In the genomic region with DNA sequence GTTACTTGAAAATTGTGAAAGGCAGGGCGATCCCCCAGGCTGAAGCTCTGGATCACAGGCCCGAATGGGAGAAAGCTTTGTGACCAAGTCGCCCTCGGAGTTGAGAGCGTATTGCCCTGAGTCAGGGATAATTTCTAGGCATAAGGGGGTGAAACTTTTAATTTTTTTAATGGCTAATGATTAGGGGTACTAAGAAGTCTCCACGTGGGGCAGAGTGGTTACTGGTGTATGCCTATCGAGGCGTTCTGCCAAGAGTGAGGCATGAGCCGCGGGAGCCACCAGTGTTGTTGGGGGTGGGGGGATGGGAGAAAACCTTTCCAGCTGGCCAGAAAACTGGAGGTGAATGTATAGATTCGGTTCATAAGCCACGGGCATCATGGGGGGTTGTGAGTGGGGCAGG, we compare ENCODE assay signal across 8 mouse cellular contexts. TPM values are rescaled to one million over a fixed set of nuclear protein-coding genes. Genes with fewer than 3 reads are reported as not detected.
DNase-seq lines count a peak whose midpoint lies in the region; ATAC-seq and TF ChIP-seq lines count a peak whose summit lies in the region.

No protein-coding gene starts in this region.

- peak overlapping the region; percentile 37 for H3K27ac ChIP-seq in heart, embryonic 11.5 days (ENCODE audit: low read depth, low read length)
- no peak overlapping the region; the same call in 1 of the 2 replicates for H3K27ac ChIP-seq in ES-E14 (ENCODE audit: insufficient read depth, low read depth, low read length, poor library complexity, severe bottlenecking)
- H3K27ac ChIP-seq in limb, embryonic 10.5 days = peak overlapping the region; percentile 92
- no peak overlapping the region for H3K27ac ChIP-seq in olfactory bulb, adult 2 months (ENCODE audit: insufficient read depth, low read depth, low read length)

- ATAC-seq in heart, embryonic 11.5 days (replicated peaks; ENCODE audit: insufficient number of reproducible peaks, low FRiP score, low TSS enrichment) = 0 out of 2 replicates have a peak, but pooled peaks have one; percentile 6
- 0 out of 2 replicates have a peak, but pooled peaks have one; percentile 10 for ATAC-seq in erythroblast, adult 5-6 weeks (replicated peaks; ENCODE audit: low FRiP score, poor library complexity, severe bottlenecking)

- peak overlapping the region; percentile 96 for H3K4me2 ChIP-seq in heart, embryonic 11.5 days

- H3K27me3 ChIP-seq in heart, embryonic 11.5 days (ENCODE audit: control insufficient read depth, insufficient read depth, low read length) = no peaks in the 10 kb centered on the region
- no peaks in the 10 kb centered on the region for H3K27me3 ChIP-seq in limb, embryonic 10.5 days (ENCODE audit: low read depth, poor library complexity, severe bottlenecking)

- no peak for TF ChIP-seq POLR2A in olfactory bulb, adult 2 months (IDR thresholded peaks at IDR 0.05; ENCODE audit: insufficient read depth, low read depth, low read length)

- H3K4me1 ChIP-seq in heart, embryonic 11.5 days (ENCODE audit: control insufficient read depth, insufficient read depth, low read length) = peaks cover 24% of the 10 kb centered on the region
- H3K4me1 ChIP-seq in ES-E14 (ENCODE audit: control insufficient read depth in 2 of 2, insufficient read depth in 2 of 2, low read length in 2 of 2, poor library complexity in 1 of 2) = peaks cover 3 to 23% of the 10 kb centered on the region in 2 experiments; a peak in 3 of 4 replicates
- peaks cover 45% of the 10 kb centered on the region for H3K4me1 ChIP-seq in limb, embryonic 10.5 days
- H3K4me1 ChIP-seq in olfactory bulb, adult 2 months (ENCODE audit: control insufficient read depth, insufficient read depth, low read length) = peaks cover 22% of the 10 kb centered on the region

- H3K36me3 ChIP-seq in heart, embryonic 11.5 days (ENCODE audit: control insufficient read depth, insufficient read depth, low read length) = no peaks in the 10 kb centered on the region
- H3K36me3 ChIP-seq in ES-E14 (ENCODE audit: control insufficient read depth, insufficient read depth, low read length, poor library complexity, severe bottlenecking) = peaks cover 21% of the 10 kb centered on the region; the same call in 1 of the 2 replicates
- peaks cover 35% of the 10 kb centered on the region for H3K36me3 ChIP-seq in limb, embryonic 10.5 days

- no peak for DNase-seq in heart, adult 18-20 months
- no peak for DNase-seq in ES-E14 (ENCODE audit: low read depth, low spot score)
- DNase-seq in limb, embryonic 10.5 days (ENCODE audit: low spot score) = no peak
- DNase-seq in ovary, adult 18-20 months (ENCODE audit: low spot score) = no peak
- no peak for DNase-seq in gastrocnemius, postnatal 14 days

- peak overlapping the region; percentile 71 for H3K9ac ChIP-seq in heart, embryonic 11.5 days (ENCODE audit: low read depth, low read length)
- peak overlapping the region; percentile 85 for H3K9ac ChIP-seq in ES-E14 (ENCODE audit: insufficient read depth, low read depth, low read length, poor library complexity, severe bottlenecking)

- intact Hi-C loops in gastrocnemius, postnatal 14 days (cut with DNase I; ENCODE audit: low total_unique reads) = loop anchor here (10.0 kb wide), 1 partner anchor 651 kb away; the partner anchor contains the start of gene Txlna

- in situ Hi-C loops in ES-E14 (cut with MboI; ENCODE audit: low sequenced_read_pairs in 2 of 2, unreplicated experiment in 2 of 2) = no loop called here

- 2% methylated on average over 12 of the region's 12 CpGs for WGBS in heart, embryonic 11.5 days (ENCODE audit: insufficient replicate concordance)
- 5% methylated on average over 12 of the region's 12 CpGs for WGBS in limb, embryonic 10.5 days
- 1% methylated on average over 12 of the region's 12 CpGs for WGBS in olfactory bulb, adult 2 months

- H3K9me3 ChIP-seq in heart, embryonic 11.5 days (replicated peaks; ENCODE audit: control insufficient read depth, low read length) = no peaks in the 10 kb centered on the region
- no peaks in the 10 kb centered on the region for H3K9me3 ChIP-seq in ES-E14 (ENCODE audit: control insufficient read depth, insufficient read depth, low read depth, low read length)
- no peaks in the 10 kb centered on the region for H3K9me3 ChIP-seq in limb, embryonic 10.5 days (replicated peaks)

- peak overlapping the region; percentile 63 for H3K4me3 ChIP-seq in heart, embryonic 11.5 days (ENCODE audit: low read depth, low read length)
- peak overlapping the region; percentile 83 to 88 for H3K4me3 ChIP-seq in ES-E14 (ENCODE audit: insufficient read depth in 1 of 2, low read depth in 1 of 2, low read length in 2 of 2, poor library complexity in 1 of 2, severe bottlenecking in 1 of 2)
- peak overlapping the region; percentile 91 for H3K4me3 ChIP-seq in limb, embryonic 10.5 days
- peak overlapping the region; percentile 76 for H3K4me3 ChIP-seq in olfactory bulb, adult 2 months (ENCODE audit: insufficient read depth, low read depth, low read length)

- no peak for TF ChIP-seq CTCF in olfactory bulb, adult 2 months (IDR thresholded peaks at IDR 0.05; ENCODE audit: insufficient read depth, low read depth, low read length)

TF ChIP-seq in ES-E14, 5 proteins besides CTCF, POLR2A, EP300 and RAD21:
- no peak for TF ChIP-seq MAFK (IDR thresholded peaks at IDR 0.05; ENCODE audit: insufficient read depth, low read depth, low read length)
- no peak for TF ChIP-seq HCFC1 (IDR thresholded peaks at IDR 0.05; ENCODE audit: borderline replicate concordance, insufficient read depth, low read length)
- TF ChIP-seq CHD2 (IDR thresholded peaks at IDR 0.05; ENCODE audit: low read depth, low read length) = no peak
- TF ChIP-seq ZNF384 (IDR thresholded peaks at IDR 0.05; ENCODE audit: low read depth, low read length) = no peak
- TF ChIP-seq ZC3H11A (IDR thresholded peaks at IDR 0.05; ENCODE audit: borderline replicate concordance, low read depth, low read length) = no peak

RNA-seq across cellular contexts. Expression of gene Ak2, which starts 1.9 kb away (rescaled TPM):
- 139 and 147 TPM in 2 replicates for polyA plus RNA-seq in heart, embryonic 11.5 days (2014; fragmentation: Nextera tagmentation; extraction: Ambion mirVana)
- 10 to 100 TPM; 75.7 to 78.3 TPM for total RNA-seq in heart, adult 18-20 months (2021)
- total RNA-seq in ES-E14 (2012; rRNA removed) = 148 and 177 TPM in 2 replicates
- total RNA-seq in erythroblast, adult 5-6 weeks (2015; ENCODE audit: low replicate concordance) = 15.4 and 25.7 TPM in 2 replicates
- total RNA-seq in erythroblast, adult 5-6 weeks (2017; ENCODE audit: low replicate concordance) = 28.7 and 31.4 TPM in 2 replicates
- polyA plus RNA-seq in limb, embryonic 10.5 days (2016; fragmentation: Nextera tagmentation; extraction: Ambion mirVana) = 236 and 271 TPM in 2 replicates
- 173 TPM in 1 of 2 replicates, not detected in the other for polyA plus RNA-seq in olfactory bulb, adult 2 months (2012; ENCODE audit: insufficient read depth, insufficient read length, low replicate concordance, missing spikeins)
- total RNA-seq in gastrocnemius, postnatal 14 days (2021) = 10 to 100 TPM; 43.4 to 46.2 TPM

RNA-seq across cellular contexts. Expression of gene Azin2, which starts 31.4 kb away (rescaled TPM):
- 4.1 and 4.6 TPM in 2 replicates for polyA plus RNA-seq in heart, embryonic 11.5 days (2014; fragmentation: Nextera tagmentation; extraction: Ambion mirVana)
- 1 to 10 TPM; 2.3 to 3.5 TPM for total RNA-seq in heart, adult 18-20 months (2021)
- 16.0 and 21.2 TPM in 2 replicates for total RNA-seq in ES-E14 (2012; rRNA removed)
- total RNA-seq in erythroblast, adult 5-6 weeks (2015; ENCODE audit: low replicate concordance) = not detected in 2 replicates
- 0.85 TPM in 1 of 2 replicates, not detected in the other for total RNA-seq in erythroblast, adult 5-6 weeks (2017; ENCODE audit: low replicate concordance)
- polyA plus RNA-seq in limb, embryonic 10.5 days (2016; fragmentation: Nextera tagmentation; extraction: Ambion mirVana) = 9.8 and 15.4 TPM in 2 replicates
- polyA plus RNA-seq in olfactory bulb, adult 2 months (2012; ENCODE audit: insufficient read depth, insufficient read length, low replicate concordance, missing spikeins) = not detected in 2 replicates
- total RNA-seq in gastrocnemius, postnatal 14 days (2021) = 1 to 10 TPM; 1.8 to 2.6 TPM

Comparison
In these comparisons a context has a peak if more than half of its experiments do, and no peak if none do; other contexts are left out.
1. H3K27ac ChIP-seq: peak in heart, embryonic 11.5 days (single experiment) and limb, embryonic 10.5 days (single experiment); none in ES-E14 (single experiment) and olfactory bulb, adult 2 months (single experiment).
2. Peak in every context shown above with its lines, with median percentiles within 50 percentile points of each other: H3K4me3 ChIP-seq.